Mouse (Mus musculus): ENCODE measurements around the gene Wdr93. TPM values are rescaled to one million over a fixed set of nuclear protein-coding genes. Genes with fewer than 3 reads are reported as not detected.

Gene Wdr93
- polyA plus RNA-seq (2015; fragmentation: Nextera tagmentation; extraction: Ambion mirVana): 0.47 and 0.65 TPM in 2 replicates

DNA sequence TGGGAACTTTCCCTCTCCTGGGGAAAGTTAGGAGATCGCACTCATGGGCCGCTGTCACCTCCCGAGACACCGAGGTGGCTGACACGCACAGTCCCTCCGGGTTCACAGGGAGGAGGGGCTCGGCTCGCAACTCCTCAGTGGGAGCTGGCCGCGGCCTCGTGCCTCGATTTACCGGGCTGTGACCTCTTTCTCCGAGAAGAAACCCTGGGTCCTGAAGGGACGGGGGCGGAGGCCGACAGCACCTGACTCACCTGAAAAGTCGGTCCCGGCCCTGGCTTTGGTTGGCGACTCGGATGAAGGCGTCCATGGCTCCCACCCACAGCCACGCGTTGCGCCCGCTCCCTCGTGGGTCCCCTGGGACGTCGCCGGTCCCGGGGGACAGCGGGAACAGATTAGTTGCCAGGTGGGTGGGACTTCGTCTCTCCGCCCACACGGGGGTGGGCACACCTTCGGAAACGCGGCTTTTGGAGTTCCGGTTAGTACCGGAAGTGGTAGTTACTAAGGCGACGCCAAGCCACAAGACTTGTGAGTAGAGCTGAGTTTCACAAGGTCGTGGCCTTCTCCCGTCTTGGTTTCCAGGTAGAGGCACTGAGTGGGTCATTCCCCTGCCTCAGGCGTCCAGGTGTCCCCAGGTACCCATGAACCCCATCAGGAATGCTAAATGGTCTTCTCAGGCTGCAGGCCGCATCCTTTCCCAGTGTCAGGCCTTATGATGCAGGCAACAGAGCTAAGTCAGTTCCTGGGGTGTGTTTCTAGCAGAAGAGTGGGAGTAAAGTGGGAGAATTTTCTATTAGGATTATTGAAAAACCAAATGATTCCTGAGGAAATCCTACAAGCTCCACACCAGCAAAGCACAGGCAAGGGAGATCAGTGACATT lies at the start of gene Wdr93, which contains the start of gene Pex11a:
Gene Wdr93, plus strand, starts transcription at position 505 of the 878 bp plus-strand sequence.
Gene Pex11a, minus strand, starts transcription at position 473 of the 878 bp plus-strand sequence.
- H3K27me3 ChIP-seq: 0 out of 2 replicates have a peak, but pooled peaks cover 6% of the 10 kb centered on the region
- 3% methylated on average over 44 of the region's 46 CpGs for WGBS
- H3K4me3 ChIP-seq: peak within 1 kb of the TSS; percentile 76
- H3K36me3 ChIP-seq: peaks cover 10% of the 10 kb centered on the region
- no peaks in the 10 kb centered on the region for H3K9me3 ChIP-seq
- H3K4me2 ChIP-seq: peak within 1 kb of the TSS; percentile 95
- H3K9ac ChIP-seq: peak within 1 kb of the TSS; percentile 77
- peak; percentile 86 for ATAC-seq (ENCODE audit: low FRiP score)
- peaks cover 14% of the 10 kb centered on the region for H3K4me1 ChIP-seq (replicated peaks)
- H3K27ac ChIP-seq: no peak within 1 kb of the TSS

- 91% methylated on average over 8 of the region's 8 CpGs for WGBS
- Histone ChIP-seq H3K4me1 (replicated peaks) (no peaks in the 10 kb centered on the region), H3K4me2 (no peak overlapping the region), H3K27me3 (no peaks in the 10 kb centered on the region), H3K27ac (no peak overlapping the region), H3K36me3 (peaks cover 68% of the 10 kb centered on the region), H3K9me3 (no peaks in the 10 kb centered on the region), H3K9ac (no peak overlapping the region), H3K4me3 (no peak overlapping the region)
- no peak for ATAC-seq (ENCODE audit: low FRiP score)
Measured at GRCm38 (mm10) chr7:79696495-79696894, 46.5 kb upstream of the Wdr93 start.

- WGBS: 84% methylated on average over 16 of the region's 16 CpGs
- peaks cover 61% of the 10 kb centered on the region for H3K36me3 ChIP-seq
- ATAC-seq (ENCODE audit: low FRiP score): no peak
Measured at GRCm38 (mm10) chr7:79702755-79703154, 40.2 kb upstream of the Wdr93 start.

GRCm38 (mm10) chr7:79705210-79705609 lies 37.8 kb upstream of the Wdr93 start:
- no peak overlapping the region for H3K4me2 ChIP-seq
- WGBS: 92% methylated on average over 5 of the region's 5 CpGs
- H3K4me1 ChIP-seq (replicated peaks): peaks cover 6% of the 10 kb centered on the region

More at GRCm38 (mm10) chr7:79702755-79703154, 40.2 kb upstream of the Wdr93 start:
- no peak overlapping the region for H3K27ac ChIP-seq
- H3K27me3 ChIP-seq: no peaks in the 10 kb centered on the region
- no peak overlapping the region for H3K4me3 ChIP-seq
- H3K4me1 ChIP-seq (replicated peaks): no peaks in the 10 kb centered on the region
- H3K9me3 ChIP-seq: no peaks in the 10 kb centered on the region
- no peak overlapping the region for H3K9ac ChIP-seq
- H3K4me2 ChIP-seq: no peak overlapping the region

DNA sequence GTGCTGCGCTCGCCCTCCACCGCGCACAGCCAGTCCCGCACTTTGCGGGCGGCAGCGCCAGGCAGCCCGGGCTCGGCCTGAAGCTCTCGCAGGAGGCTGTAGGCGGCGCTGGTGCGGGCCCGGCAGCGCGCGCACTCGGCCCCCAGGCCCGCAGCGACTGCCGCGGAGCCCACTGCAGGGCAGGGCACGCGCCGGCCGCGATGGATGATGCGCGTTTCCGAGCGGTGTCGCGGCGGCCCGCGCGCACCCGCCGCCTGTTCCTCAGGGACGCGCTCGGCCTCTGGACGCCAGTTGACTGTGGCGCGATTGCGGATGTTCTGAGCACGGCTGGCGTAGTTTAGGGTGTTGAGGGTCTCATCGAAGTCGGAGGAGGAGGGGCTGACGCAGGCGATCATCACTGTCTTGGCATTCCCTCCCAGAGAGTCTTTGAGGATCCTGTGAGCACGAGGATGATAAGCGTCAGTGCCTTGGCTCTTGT lies 32.8 kb upstream of the Wdr93 start:
- H3K27ac ChIP-seq: peak overlapping the region; percentile 44; the same call in 1 of the 2 replicates
- H3K36me3 ChIP-seq: peaks cover 11% of the 10 kb centered on the region; the same call in 1 of the 2 replicates
- H3K4me2 ChIP-seq: peak overlapping the region; percentile 65
- H3K9ac ChIP-seq: peak overlapping the region; percentile 70
- peak overlapping the region; percentile 48 for H3K4me3 ChIP-seq
- under 1% methylated on average over 55 of the region's 55 CpGs for WGBS
- peak; percentile 89 for ATAC-seq (ENCODE audit: low FRiP score)
- peaks cover 22% of the 10 kb centered on the region for H3K4me1 ChIP-seq (replicated peaks)
- H3K27me3 ChIP-seq: peaks cover 21% of the 10 kb centered on the region; the same call in 1 of the 2 replicates
- no peaks in the 10 kb centered on the region for H3K9me3 ChIP-seq

More at GRCm38 (mm10) chr7:79705210-79705609, 37.8 kb upstream of the Wdr93 start:
- Histone ChIP-seq H3K4me3 (no peak overlapping the region), H3K27ac (no peak overlapping the region), H3K9me3 (no peaks in the 10 kb centered on the region), H3K27me3 (peaks cover 8% of the 10 kb centered on the region; the same call in 1 of the 2 replicates), H3K9ac (no peak overlapping the region), H3K36me3 (peaks cover 48% of the 10 kb centered on the region)
- no peak for ATAC-seq (ENCODE audit: low FRiP score)

DNA sequence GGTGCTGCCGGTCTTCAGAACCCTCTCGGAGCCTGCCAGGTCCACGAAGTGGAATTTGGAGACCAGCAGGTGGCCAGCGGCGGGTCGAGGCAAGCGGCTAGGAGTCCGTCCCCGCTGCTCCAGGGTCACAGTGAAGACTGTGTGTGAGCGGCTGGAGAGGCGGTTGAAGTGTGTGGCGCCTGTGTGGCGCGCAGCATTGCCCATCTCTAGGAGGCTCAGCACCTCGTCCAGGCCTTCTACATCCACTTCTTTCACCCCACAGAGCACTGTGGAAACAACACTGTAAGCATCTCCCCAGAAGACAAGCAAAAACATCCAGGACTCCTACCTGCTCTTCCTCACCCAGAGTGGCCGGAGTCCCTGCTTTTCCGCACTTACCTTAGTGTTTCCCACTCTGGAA lies 32.1 kb upstream of the Wdr93 start:
- H3K4me3 ChIP-seq: peak overlapping the region; percentile 48
- no peaks in the 10 kb centered on the region for H3K9me3 ChIP-seq
- ATAC-seq (ENCODE audit: low FRiP score): no peak
- H3K27me3 ChIP-seq: peaks cover 26% of the 10 kb centered on the region; the same call in 1 of the 2 replicates
- 27% methylated on average over 17 of the region's 17 CpGs for WGBS
- peaks cover 28% of the 10 kb centered on the region for H3K4me1 ChIP-seq (replicated peaks)
- 0 out of 2 replicates have a peak overlapping the region, but pooled peaks have one; percentile 44 for H3K27ac ChIP-seq
- H3K4me2 ChIP-seq: peak overlapping the region; percentile 65
- H3K9ac ChIP-seq: peak overlapping the region; percentile 70
- H3K36me3 ChIP-seq: peaks cover 10% of the 10 kb centered on the region; the same call in 1 of the 2 replicates

GRCm38 (mm10) chr7:79715187-79715981 lies 27.6 kb upstream of the Wdr93 start, which contains the start of gene Kif7:
Gene Kif7 (minus strand): TSS chr7:79715720.
- Histone ChIP-seq H3K36me3 (no peaks in the 10 kb centered on the region), H3K4me3 (peak within 1 kb of the TSS; percentile 61), H3K4me2 (peak within 1 kb of the TSS; percentile 92), H3K4me1 (replicated peaks) (peaks cover 27% of the 10 kb centered on the region), H3K27ac (no peak within 1 kb of the TSS), H3K9me3 (no peaks in the 10 kb centered on the region), H3K27me3 (peaks cover 35% of the 10 kb centered on the region; the same call in 1 of the 2 replicates), H3K9ac (peak within 1 kb of the TSS; percentile 74)
- WGBS: under 1% methylated on average over 42 of the region's 55 CpGs
- ATAC-seq (ENCODE audit: low FRiP score): peak; percentile 86

GRCm38 (mm10) chr7:79721386-79721977 lies 21.5 kb upstream of the Wdr93 start:
- Histone ChIP-seq H3K27me3 (peaks cover 45% of the 10 kb centered on the region), H3K4me1 (replicated peaks) (0 out of 2 replicates have a peak, but pooled peaks cover 13% of the 10 kb centered on the region), H3K27ac (no peak overlapping the region), H3K36me3 (no peaks in the 10 kb centered on the region), H3K9me3 (no peaks in the 10 kb centered on the region), H3K9ac (peak overlapping the region; percentile 85), H3K4me2 (peak overlapping the region; percentile 77), H3K4me3 (peak overlapping the region; percentile 60)
- ATAC-seq (ENCODE audit: low FRiP score): peak; percentile 81
- WGBS: under 1% methylated on average over 48 of the region's 48 CpGs

GRCm38 (mm10) chr7:79727091-79727490 lies 15.9 kb upstream of the Wdr93 start:
- H3K27me3 ChIP-seq: peaks cover 36% of the 10 kb centered on the region
- no peak overlapping the region for H3K4me2 ChIP-seq
- H3K9ac ChIP-seq: no peak overlapping the region
- H3K4me1 ChIP-seq (replicated peaks): 0 out of 2 replicates have a peak, but pooled peaks cover 3% of the 10 kb centered on the region
- no peaks in the 10 kb centered on the region for H3K9me3 ChIP-seq
- H3K36me3 ChIP-seq: no peaks in the 10 kb centered on the region
- H3K4me3 ChIP-seq: no peak overlapping the region
- H3K27ac ChIP-seq: no peak overlapping the region
- 18% methylated on average over 2 of the region's 2 CpGs for WGBS
- no peak for ATAC-seq (ENCODE audit: low FRiP score)

GRCm38 (mm10) chr7:79728219-79728618 lies 14.7 kb upstream of the Wdr93 start:
- Histone ChIP-seq H3K9me3 (no peaks in the 10 kb centered on the region), H3K27ac (no peak overlapping the region), H3K9ac (no peak overlapping the region), H3K27me3 (peaks cover 25% of the 10 kb centered on the region), H3K4me2 (no peak overlapping the region), H3K4me1 (replicated peaks) (0 out of 2 replicates have a peak, but pooled peaks cover 3% of the 10 kb centered on the region), H3K4me3 (no peak overlapping the region), H3K36me3 (no peaks in the 10 kb centered on the region)
- peak; percentile 46; the same call in 1 of the 2 replicates for ATAC-seq (ENCODE audit: low FRiP score)
- 30% methylated on average over 6 of the region's 6 CpGs for WGBS

DNA sequence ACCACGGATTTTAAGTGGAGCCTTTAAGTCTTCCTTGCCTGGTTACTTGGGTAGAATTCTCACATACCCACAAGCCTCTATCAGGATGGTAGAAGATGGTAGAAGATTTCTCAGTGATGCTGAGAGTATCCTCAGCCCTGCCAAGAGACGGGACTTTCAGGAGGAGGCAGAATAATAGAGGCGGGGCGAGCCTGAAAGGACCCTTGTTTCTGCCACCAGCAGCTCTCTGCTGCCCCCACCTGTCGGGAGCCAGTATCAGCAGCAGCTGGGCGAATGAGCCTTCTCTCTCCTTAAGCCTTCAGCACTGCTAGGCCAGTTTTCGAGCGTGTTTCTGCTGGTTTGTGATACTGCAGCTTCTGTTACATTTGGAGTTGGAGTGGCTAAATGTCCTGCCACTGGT lies 13.8 kb upstream of the Wdr93 start:
- peaks cover 18% of the 10 kb centered on the region; the same call in 1 of the 2 replicates for H3K27me3 ChIP-seq
- H3K9me3 ChIP-seq: no peaks in the 10 kb centered on the region
- H3K27ac ChIP-seq: no peak overlapping the region
- H3K36me3 ChIP-seq: no peaks in the 10 kb centered on the region
- no peak overlapping the region for H3K4me2 ChIP-seq
- 0 out of 2 replicates have a peak, but pooled peaks cover 3% of the 10 kb centered on the region for H3K4me1 ChIP-seq (replicated peaks)
- H3K4me3 ChIP-seq: no peak overlapping the region
- no peak overlapping the region for H3K9ac ChIP-seq
- 8% methylated on average over 8 of the region's 8 CpGs for WGBS
- ATAC-seq (ENCODE audit: low FRiP score): no peak

All from hindbrain, embryonic 13.5 days (tissue).